Comparison of ENCODE assay signal across 8 mouse cellular contexts in the genomic region with DNA sequence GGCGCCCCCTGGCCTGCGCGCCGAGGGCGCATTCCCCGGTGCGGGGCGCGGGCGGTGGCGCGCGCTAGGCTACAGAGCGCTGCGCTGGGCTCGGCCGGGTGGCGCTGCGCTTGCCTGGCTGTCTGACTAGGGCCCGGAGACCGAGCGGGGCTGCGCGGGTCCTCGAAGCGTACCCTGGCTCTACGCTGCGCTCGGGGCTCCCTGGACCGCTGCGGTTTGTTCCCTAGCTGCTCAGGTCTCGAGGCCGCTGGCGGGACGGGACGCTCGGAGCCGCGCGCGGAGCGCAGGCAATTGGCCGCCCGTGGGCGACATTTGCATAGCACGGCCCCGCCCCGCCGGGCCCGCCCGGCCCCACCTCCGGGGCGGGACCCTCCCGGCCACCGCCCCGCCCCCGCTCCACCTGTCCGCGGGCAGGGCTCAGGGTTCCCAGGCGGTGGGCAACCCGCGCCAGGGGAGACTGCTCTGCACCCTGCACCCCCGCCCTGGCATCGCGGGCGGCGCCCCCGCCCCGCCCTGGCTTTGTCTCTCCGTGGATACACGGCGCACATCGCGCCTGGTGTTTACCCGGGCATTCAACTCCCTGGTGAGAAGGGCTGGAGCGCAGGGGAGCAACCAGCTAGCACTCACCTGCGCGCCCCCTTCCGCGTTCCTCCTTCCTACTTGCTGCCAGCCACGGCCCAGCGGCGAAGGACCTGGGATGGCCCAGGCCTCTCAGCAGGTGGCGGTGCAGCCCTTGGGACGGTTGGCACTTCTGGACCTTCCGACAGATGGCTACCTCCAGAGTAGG. TPM values are rescaled to one million over a fixed set of nuclear protein-coding genes. Genes with fewer than 3 reads are reported as not detected.
A peak's percentile ranks its signal among the peaks of the same experiment; 100 is the strongest.
DNase-seq lines count a peak whose midpoint lies in the region; ATAC-seq lines count a peak whose summit lies in the region.

A gene (minus strand): TSS at position 779 of the 787 bp plus-strand sequence.

- peak within 1 kb of the TSS; percentile 89 for H3K27ac ChIP-seq in hindbrain, embryonic 12.5 days

- peaks cover 64% of the 10 kb centered on the region for H3K4me1 ChIP-seq in hindbrain, embryonic 12.5 days

- under 1% methylated on average over 82 of the region's 86 CpGs for WGBS in hindbrain, embryonic 12.5 days

- peak within 1 kb of the TSS; percentile 94 for H3K4me2 ChIP-seq in hindbrain, embryonic 12.5 days (replicated peaks)

- DNase-seq in R1 (ENCODE audit: low read depth, low spot score): peak; percentile 85
- peak; percentile 88 for DNase-seq in cerebellum, adult 9-11 months
- peak in 1 of 2 experiments; percentile 57 for DNase-seq in frontal cortex, adult 2 months (ENCODE audit: extremely low spot score in 1 of 2, low spot score in 1 of 2)
- peak; percentile 40 to 42 for DNase-seq in layer of hippocampus, postnatal 25 days (ENCODE audit: extremely low spot score in 1 of 2, low spot score in 1 of 2)
- DNase-seq in lung, postnatal 25 days (ENCODE audit: low spot score): peak; percentile 87
- peak; percentile 82 for DNase-seq in retina, postnatal 7 days (ENCODE audit: low read depth, low spot score)
- peak; percentile 80 to 87 for DNase-seq in urinary bladder, adult 18-20 months (ENCODE audit: low spot score in 2 of 2)

- H3K9ac ChIP-seq in hindbrain, embryonic 12.5 days: peak within 1 kb of the TSS; percentile 94

- no peaks in the 10 kb centered on the region for H3K9me3 ChIP-seq in hindbrain, embryonic 12.5 days (replicated peaks)

- peaks cover 6% of the 10 kb centered on the region for H3K36me3 ChIP-seq in hindbrain, embryonic 12.5 days

- peak within 1 kb of the TSS; percentile 85 for H3K4me3 ChIP-seq in hindbrain, embryonic 12.5 days

- peak; percentile 76 for ATAC-seq in hindbrain, embryonic 12.5 days (ENCODE audit: low FRiP score)

- peaks cover 30% of the 10 kb centered on the region for H3K27me3 ChIP-seq in hindbrain, embryonic 12.5 days

RNA-seq across cellular contexts. Expression of the gene that starts here (rescaled TPM):
- polyA plus RNA-seq in frontal cortex, adult 2 months (2012; rRNA removed): 21.2 and 22.3 TPM in 2 replicates
- 26.8 and 28.3 TPM in 2 replicates for polyA plus RNA-seq in hindbrain, embryonic 12.5 days (2016; fragmentation: Nextera tagmentation; extraction: Ambion mirVana)
- total RNA-seq in layer of hippocampus, postnatal 25 days (2021): 1 to 10 TPM; 2.9 to 4.2 TPM
